Mouse (Mus musculus) central nervous system, embryonic 18 days (tissue): Measurements from ENCODE around the gene Taf9. TPM values are rescaled to one million over a fixed set of nuclear protein-coding genes. Genes with fewer than 3 reads are reported as not detected.

ENCODE experiments used
- polyA plus RNA-seq: library from polyadenylated mRNA; depleted of rRNA; stranded (reverse); fragments of >200 nt; gene quantifications from 2 replicates; pipeline ENCODE4 v1.2.3, GENCODE M21; 2012; rRNA removed

Gene Taf9
- polyA plus RNA-seq: 26.5 and 27.3 TPM in 2 replicates

DNA sequence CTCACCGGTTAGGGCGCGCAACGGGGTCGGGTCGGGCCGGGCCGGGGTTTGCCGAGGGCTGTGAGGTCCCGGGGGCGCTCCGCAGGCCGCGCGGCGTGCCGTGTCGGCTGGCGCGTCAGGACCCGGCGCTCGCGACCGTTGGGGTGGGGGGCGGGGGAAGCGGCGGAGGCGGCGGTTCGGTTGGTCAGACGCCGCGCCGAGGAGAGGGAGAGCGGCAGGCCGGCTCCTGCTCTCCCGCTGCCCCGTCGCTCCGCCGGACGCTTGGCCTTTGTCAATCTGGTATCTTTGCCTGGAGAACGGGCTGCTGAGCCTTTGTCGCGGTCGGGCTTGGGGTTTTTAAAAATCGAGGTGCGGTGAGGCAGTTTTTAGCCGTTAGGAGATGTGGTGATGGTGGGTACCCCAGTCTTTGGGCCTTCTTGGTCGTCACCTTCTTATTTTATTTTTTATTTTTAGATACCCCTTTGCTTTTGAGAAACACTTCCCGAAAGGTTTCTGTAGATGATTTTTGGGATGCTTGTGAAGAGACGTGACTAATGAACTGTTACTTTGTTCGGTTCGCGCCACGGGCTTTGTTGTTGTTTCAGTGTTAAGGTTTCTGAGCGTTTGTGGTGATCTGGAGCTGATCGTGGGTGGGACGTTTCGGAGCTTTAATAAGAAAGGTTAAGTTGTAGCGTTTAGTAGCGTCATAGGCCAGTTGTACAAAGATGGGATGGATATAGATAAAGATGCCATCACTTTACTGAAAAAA lies at the start of gene Taf9:
Gene Taf9, plus strand, starts transcription at position 141 of the 748 bp plus-strand sequence.

DNA sequence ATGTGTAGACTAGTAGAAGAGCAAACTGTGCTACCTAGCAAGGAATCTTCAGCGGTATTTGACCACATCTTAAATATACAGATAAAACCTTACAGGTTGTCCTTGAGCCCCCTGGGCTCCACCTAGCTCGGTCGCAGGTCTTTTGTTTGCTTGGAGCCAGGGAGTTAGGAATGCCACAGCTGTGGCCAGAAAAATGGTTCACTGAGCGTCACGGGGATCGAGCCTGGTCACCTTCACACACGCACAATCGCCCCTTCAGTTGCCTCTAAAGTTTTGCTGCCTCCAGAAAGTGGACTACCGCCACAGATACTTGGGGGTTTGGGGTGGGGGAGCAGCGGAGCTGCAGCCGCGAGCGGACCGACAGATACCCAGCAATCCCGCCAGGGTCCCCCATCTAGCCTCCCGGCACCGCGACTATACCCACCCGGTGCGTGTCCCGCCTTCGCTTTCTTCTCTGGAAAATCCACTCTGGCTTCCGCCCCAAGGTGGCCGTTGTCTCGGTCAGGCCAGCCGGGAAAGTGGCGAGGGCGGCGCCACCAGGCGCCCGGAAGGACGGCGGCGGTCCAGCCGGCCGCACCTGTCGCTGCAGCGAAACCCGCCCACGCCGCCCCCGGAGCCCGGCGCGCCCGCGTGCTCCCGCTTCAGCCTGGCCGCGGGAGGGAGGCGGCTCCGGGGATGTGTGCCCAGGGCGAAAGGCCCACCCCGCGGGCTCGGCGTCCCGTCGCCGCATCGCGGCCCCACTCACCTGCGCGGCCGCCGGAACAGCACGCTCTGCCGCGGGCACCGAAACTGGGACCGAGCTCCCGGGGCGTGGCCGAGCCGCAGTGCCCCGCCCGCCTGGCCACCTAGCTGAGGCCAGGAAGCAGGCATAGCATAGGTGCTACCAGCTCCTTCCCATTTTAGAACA lies 34.9 kb upstream of the Taf9 start, which contains the start of gene Marveld2:
Gene Marveld2, minus strand, starts transcription at position 791 of the 907 bp plus-strand sequence.

DNA sequence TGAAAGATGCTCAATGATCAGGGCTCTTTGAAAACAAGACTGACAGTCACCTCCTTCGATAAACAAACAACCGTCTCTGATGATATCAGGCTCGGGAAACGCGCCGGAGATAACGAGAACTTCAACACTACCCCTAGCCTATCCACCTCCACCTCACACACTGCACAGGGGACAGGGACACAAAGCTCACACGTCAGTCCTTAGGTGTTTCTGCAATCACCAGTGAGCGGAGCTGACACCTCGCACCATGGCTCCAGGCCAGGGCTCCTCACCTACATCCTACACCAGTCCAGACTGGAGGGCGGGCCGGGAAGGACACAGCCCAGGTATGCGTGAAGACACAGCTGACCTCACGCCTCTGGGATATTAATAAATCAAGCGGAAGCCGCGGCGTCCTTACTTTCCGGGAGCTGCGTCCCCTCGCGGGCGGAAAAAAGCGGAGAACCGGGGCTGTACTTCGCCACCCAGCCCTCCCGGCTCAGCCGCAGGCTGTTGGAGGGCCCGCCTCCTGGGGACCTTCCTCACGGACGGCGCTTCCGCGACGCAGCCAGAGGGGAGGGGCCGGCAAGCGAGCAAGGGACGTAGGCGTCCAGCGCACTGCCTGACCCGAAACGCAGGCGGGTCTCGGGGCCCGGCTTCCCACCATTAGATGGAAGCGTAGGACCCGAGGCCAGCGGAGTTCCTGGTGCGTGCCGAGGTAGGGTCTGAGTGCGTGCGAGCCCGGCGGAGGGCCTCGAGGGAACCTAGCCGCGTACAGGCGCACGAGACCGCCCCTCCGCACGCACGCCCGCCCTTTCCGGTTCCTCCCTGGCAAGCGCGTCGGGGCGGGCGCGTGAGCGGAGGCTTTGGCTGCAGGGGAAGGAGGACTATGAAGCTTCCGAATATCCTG lies 585 bp upstream of the Taf9 start, which contains the start of the genes Ak6 and Rad17:
Gene Ak6, plus strand, starts transcription at position 430 of the 889 bp plus-strand sequence.
Gene Rad17, minus strand, starts transcription at position 502 of the 889 bp plus-strand sequence.

DNA sequence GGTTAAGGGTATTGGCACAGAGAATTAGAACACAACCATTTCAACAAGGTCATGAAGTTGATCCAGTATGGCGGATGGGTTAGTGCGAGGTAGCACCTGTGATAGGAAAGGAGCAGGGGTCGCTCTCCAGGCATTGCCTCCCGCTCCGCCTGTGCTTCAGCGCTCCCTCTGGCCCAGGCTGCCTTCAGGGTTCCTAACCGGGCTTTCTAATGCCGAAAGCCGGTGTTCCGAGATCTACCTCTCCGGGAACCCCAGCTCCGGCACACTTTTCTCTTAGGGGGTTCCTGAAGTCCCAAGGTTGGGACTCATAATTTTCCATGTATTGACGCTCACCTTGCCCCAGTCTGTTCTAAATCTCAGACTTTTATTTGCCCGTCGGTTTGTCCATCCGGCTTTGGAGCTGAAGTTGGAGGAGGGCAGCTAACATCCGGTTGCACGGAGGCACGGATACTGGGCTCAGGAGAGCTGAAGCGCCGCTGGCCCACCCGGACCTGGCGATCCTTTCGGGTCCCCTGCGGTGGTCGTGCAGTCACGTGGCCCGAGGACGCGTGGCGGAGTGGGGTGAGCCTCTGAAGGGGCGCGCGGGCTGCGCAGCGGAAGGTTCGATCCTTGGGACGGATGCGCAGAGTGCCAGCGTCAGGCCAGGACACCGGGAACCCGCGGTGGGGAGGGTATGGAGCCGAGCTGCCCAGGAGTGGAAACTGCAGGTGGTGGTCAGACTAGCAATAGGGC lies 18.1 kb downstream of the Taf9 start, which contains the start of gene Ccdc125:
Gene Ccdc125, plus strand, starts transcription at position 427 of the 732 bp plus-strand sequence.

Other genes with a start within 250 kb of the Taf9 start
- gene Naip1, start 198.7 kb upstream of the Taf9 start, polyA plus RNA-seq: 0.09 and 0.11 TPM in 2 replicates
- gene Gtf2h2, start 159.0 kb upstream of the Taf9 start, polyA plus RNA-seq: 75.2 and 75.9 TPM in 2 replicates
- gene Ocln, start 98.9 kb upstream of the Taf9 start, polyA plus RNA-seq: 5.2 and 6.2 TPM in 2 replicates
- gene Marveld2, start 34.6 kb upstream of the Taf9 start, polyA plus RNA-seq: 1.7 and 2.6 TPM in 2 replicates
- gene Ak6, start 600 bp upstream of the Taf9 start, polyA plus RNA-seq: 260 and 268 TPM in 2 replicates
- gene Rad17, start 528 bp upstream of the Taf9 start, polyA plus RNA-seq: 15.1 and 15.9 TPM in 2 replicates
- gene Ccdc125, start 18.1 kb downstream of the Taf9 start, polyA plus RNA-seq: 0.75 and 0.84 TPM in 2 replicates
- 24.3 and 27.6 TPM in 2 replicates for gene Cdk7, start 79.4 kb downstream of the Taf9 start, polyA plus RNA-seq
- 77.6 and 80.6 TPM in 2 replicates for gene Mrps36, start 93.1 kb downstream of the Taf9 start, polyA plus RNA-seq
- gene Cenph, start 124.3 kb downstream of the Taf9 start, polyA plus RNA-seq: 5.6 and 6.2 TPM in 2 replicates
- gene Ccnb1, start 135.0 kb downstream of the Taf9 start, polyA plus RNA-seq: 25.8 and 28.5 TPM in 2 replicates
- 38.6 and 40.0 TPM in 2 replicates for gene Slc30a5, start 181.8 kb downstream of the Taf9 start, polyA plus RNA-seq